Mouse (Mus musculus) liver, embryonic 14.5 days (tissue): ENCODE results near the gene Ush1g.

Experiments used
- CTCF ChIP-seq: IDR thresholded peaks from 2 replicates; pipeline ENCODE4 v1.5.1; 2016; ENCODE audit warnings: antibody characterized with exemption, low read depth, control low read depth
- EP300 ChIP-seq: IDR thresholded peaks from 2 replicates; pipeline ENCODE4 v1.6.1; 2016; ENCODE audit warnings: antibody characterized with exemption, low read depth

- no peak for TF ChIP-seq CTCF
- TF ChIP-seq EP300, result no peak
These were observed 37.8 kb downstream of the Ush1g start for GRCm38 (mm10) chr11:115283891-115284620.
